Mouse (Mus musculus): Measurements from ENCODE around the gene Senp6.

Gene Senp6

DNA sequence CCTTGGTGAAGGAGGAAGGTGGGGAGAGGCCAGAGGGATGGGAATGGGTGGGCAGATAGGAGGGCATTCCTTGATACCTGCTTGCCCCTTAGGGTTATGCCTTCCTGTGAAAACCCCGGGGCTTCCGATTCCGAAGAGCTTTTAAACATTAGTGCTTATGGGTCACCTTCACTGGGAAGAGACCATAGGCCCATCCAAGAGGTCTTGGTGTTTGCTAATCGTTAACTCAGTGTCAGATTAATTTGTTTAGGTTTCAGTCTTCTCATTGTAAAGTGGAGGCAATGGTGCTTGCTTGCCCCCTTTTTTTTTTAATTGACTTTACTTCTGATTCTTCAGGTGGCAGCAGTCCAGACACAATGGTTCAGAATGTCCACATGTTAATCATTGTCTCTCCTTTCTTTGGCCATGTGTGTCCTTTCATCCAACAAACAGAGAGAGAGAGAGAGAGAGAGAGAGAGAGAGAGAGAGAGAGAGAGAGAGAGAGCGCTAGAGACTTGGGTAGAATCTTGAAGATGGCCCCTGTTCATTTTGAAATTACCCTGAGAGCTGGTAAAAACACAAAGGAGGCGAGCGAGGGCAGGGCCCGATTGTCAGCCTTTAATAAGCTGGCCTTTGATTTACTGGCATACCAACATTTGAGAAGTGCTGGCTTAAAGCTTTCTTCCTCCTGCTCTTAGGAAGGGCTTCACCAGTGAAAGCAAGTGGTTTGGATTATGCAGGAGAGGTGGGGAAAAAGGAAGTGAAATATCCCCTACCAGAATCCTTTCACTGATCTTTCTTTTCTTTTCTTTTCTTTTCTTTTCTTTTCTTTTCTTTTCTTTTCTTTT lies 105.9 kb downstream of the Senp6 start:
- no peak for DNase-seq (ENCODE audit: extremely low spot score)

DNA sequence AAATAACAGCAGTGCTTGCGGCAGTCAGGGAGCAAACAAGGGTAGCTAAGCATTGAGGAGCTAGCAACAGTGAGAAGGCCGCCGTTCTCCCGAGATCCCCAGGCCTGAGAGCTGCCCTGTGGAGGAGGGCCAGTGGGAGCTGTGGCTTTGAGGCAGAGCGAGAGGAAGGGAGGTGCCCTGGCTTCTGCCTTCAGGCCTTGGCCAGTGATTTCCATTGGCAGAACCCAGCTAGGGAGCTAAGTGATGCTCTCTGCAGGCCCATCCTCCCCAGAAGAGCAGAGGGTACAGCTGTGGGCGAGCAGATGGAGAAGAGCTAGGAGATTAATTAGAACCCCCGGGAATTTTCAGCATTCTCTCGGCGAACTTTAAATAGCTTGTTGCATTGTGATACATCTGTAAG lies 106.9 kb downstream of the Senp6 start:
- no peak for DNase-seq (ENCODE audit: extremely low spot score)

GRCm38 (mm10) chr9:80176696-80177478 lies 110.2 kb downstream of the Senp6 start:
- no peak for DNase-seq (ENCODE audit: extremely low spot score)

DNA sequence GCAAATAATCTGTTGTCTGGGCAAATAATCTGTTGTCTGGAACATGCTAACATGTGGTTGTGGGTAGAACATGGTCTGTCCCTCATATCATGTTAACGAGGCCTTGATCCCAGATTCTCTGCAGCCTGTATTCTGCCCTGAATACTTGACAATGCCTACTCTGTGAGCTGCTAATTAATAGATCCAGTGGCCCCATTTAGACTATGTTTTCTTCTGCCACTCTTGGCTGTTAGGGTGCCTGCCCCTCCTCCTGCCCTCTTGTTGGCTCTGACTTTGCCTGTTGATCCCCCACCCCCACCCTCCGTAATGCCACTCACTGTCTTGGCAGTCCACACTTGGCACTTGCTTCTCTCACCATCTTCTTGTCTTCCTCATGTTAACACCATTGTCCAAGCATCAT lies 112.0 kb downstream of the Senp6 start:
- no peak for DNase-seq (ENCODE audit: extremely low spot score)

- no peak for DNase-seq (ENCODE audit: extremely low spot score)
Observed at GRCm38 (mm10) chr9:80179688-80180087, 113.0 kb downstream of the Senp6 start.

DNA sequence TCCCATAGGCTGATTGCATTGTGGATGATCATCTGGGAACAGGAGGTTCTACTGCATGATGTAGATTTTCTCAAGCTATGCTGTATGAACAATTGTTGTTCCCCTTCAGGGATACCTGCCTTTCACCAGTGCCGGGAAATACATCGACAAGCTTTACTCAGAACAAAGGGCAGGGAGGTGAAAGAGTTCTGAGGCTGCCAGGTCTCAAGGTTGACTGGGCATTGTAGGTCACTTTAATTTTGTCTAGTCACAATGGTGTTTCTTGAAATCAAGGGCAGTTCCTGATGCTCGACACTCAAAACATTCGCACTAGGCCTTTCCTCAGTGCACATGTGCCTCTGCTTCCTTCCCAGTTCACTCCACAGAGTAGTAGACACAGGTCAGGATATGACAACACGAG lies 114.1 kb downstream of the Senp6 start:
- DNase-seq (ENCODE audit: extremely low spot score) = no peak

DNA sequence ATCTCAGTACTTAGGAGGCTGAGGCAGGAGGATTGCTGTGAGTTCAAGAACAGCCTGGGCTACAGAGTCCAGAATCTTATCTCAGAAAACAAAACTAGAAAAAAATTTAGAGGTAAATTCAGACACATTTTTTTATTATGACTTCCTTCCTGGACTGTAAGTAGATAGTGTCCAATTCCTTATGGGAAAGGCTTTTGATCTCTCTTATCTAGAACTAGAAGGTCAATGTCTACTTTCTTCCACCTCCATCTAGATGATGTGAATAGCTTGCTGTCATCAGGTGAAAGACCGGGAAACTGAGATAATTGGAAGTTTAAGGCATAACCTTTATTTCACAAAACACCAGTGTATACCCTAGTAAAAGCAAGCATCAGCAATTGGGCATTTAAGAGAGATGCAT lies 115.0 kb downstream of the Senp6 start:
- no peak for DNase-seq (ENCODE audit: extremely low spot score)

GRCm38 (mm10) chr9:80184138-80184537 lies 117.4 kb downstream of the Senp6 start:
- DNase-seq (ENCODE audit: extremely low spot score) = no peak

DNA sequence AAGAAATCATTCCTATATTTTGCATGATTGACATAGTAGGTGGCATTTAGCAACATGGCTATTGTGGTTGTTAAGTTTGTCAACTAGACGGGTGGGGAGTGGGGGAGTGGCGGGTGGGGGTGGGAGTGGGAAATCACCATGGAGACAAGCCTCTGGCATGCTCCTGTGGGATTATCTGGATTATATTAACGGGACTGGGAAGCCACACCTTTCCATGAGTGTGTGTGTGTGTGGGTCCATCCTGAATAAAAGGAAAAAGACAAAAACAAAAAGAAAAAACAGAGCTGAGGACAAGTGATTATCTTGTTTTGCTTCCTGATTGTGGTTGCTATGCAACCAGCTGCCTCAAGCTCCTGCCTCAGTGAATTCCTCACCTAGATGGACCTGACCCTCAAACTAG lies 119.0 kb downstream of the Senp6 start:
- no peak for DNase-seq (ENCODE audit: extremely low spot score)

DNA sequence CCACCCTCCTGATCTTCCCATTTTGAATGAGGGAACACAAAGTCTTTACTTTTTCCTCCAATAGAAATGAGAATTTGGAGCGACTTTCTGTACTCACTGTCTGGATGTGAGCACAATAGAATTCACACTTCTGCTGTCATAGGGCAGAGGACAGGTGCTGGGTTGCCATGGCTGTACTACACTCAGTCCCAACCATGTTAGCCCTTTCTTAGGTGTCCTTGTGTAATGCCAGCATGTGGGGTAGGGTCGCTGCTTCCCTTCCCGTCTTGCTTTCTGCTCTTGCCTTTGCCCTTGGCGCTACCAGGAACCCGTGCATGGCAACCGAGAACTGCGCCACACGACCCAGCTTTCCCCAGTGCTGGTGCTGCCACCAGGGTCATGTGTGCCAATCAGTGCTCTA lies 120.0 kb downstream of the Senp6 start:
- DNase-seq (ENCODE audit: extremely low spot score) = no peak

GRCm38 (mm10) chr9:80188324-80188893 lies 121.7 kb downstream of the Senp6 start:
- DNase-seq (ENCODE audit: extremely low spot score) = no peak

DNA sequence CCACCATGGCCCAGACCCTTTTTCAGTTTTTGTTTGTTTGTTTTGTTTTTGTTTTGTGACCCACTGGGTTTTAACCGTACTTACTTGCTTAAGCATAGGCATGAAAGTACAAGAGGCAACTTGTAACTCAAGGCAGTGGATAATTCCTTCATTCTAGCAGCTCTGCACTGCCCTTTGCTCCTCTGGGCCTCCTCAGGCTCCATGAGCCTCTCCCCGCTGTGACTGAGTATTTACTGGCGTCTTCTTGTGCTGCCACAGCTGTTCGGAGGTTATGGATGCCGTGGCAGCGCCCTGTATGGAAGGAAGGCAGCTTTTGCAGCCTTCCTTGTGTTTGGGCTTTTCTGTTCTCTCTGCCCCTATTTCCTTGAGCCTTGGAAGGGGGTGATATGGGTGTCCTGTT lies 124.5 kb downstream of the Senp6 start:
- no peak for DNase-seq (ENCODE audit: extremely low spot score)

- DNase-seq (ENCODE audit: extremely low spot score) = no peak
Observed at GRCm38 (mm10) chr9:80192324-80192723, 125.6 kb downstream of the Senp6 start.

GRCm38 (mm10) chr9:80194446-80194845 lies 127.7 kb downstream of the Senp6 start:
- no peak for DNase-seq (ENCODE audit: extremely low spot score)

All from embryo, embryonic 9.5 days (tissue).